8 mouse cellular contexts compared by ENCODE assay signal in genomic region chr15:101105496-101105994, GRCm38 (mm10). TPM values are rescaled to one million over a fixed set of nuclear protein-coding genes. Genes with fewer than 3 reads are reported as not detected.
DNase-seq lines count a peak whose midpoint lies in the region; ATAC-seq and TF ChIP-seq lines count a peak whose summit lies in the region.

No protein-coding gene starts in this region.

- peak overlapping the region; percentile 71 for H3K27ac ChIP-seq in liver, postnatal 0 days (ENCODE audit: low read depth)

- ATAC-seq in erythroblast, adult 5-6 weeks (replicated peaks; ENCODE audit: low FRiP score, poor library complexity, severe bottlenecking) = peak; percentile 64; the same call in 1 of the 2 replicates
- ATAC-seq in liver, postnatal 0 days = peak; percentile 90

- 18% methylated on average over 12 of the region's 12 CpGs for WGBS in liver, postnatal 0 days (ENCODE audit: insufficient replicate concordance)

- peak; percentile 68 for DNase-seq in brain, embryonic 14.5 days (ENCODE audit: low read depth)
- DNase-seq in heart, postnatal 14 days = peak; percentile 84 to 90
- DNase-seq in kidney, postnatal 4 days = peak; percentile 91 to 92
- DNase-seq in liver, postnatal 0 days = peak; percentile 84
- peak; percentile 76 for DNase-seq in ovary, adult 18-20 months (ENCODE audit: low spot score)
- peak; percentile 36 to 38 for DNase-seq in thymus, adult 18-20 months

- H3K27me3 ChIP-seq in E14TG2a.4 (ENCODE audit: insufficient read depth, low read length) = no peaks in the 10 kb centered on the region; the same call in 1 of the 2 replicates
- no peaks in the 10 kb centered on the region for H3K27me3 ChIP-seq in liver, postnatal 0 days (ENCODE audit: insufficient read depth, low read length)

- H3K4me3 ChIP-seq in E14TG2a.4 (replicated peaks; ENCODE audit: low read length) = no peak overlapping the region
- H3K4me3 ChIP-seq in liver, postnatal 0 days (ENCODE audit: low read depth, low read length) = peak overlapping the region; percentile 39

- peaks cover 46% of the 10 kb centered on the region for H3K4me1 ChIP-seq in E14TG2a.4 (replicated peaks; ENCODE audit: low read depth, low read length)
- H3K4me1 ChIP-seq in liver, postnatal 0 days (ENCODE audit: insufficient read depth) = peaks cover 5% of the 10 kb centered on the region; the same call in 1 of the 2 replicates

- TF ChIP-seq CTCF in E14TG2a.4 (conservative IDR thresholded peaks at IDR 0.05; ENCODE audit: low read length) = peak; percentile 80
- TF ChIP-seq CTCF in brain, embryonic 14.5 days (IDR thresholded peaks at IDR 0.05; ENCODE audit: borderline replicate concordance, extremely low read depth, insufficient read depth, insufficient read length) = peak; percentile 91
- peak; percentile 94 for TF ChIP-seq CTCF in liver, postnatal 0 days (IDR thresholded peaks at IDR 0.05; ENCODE audit: low read depth)

- TF ChIP-seq POLR2A in brain, embryonic 14.5 days (IDR thresholded peaks at IDR 0.05; ENCODE audit: borderline replicate concordance, extremely low read depth, insufficient read depth, insufficient read length, poor library complexity, severe bottlenecking) = no peak

- no peak for TF ChIP-seq EP300 in liver, postnatal 0 days (IDR thresholded peaks at IDR 0.05; ENCODE audit: low read depth)

- intact Hi-C loops in heart, postnatal 14 days (cut with DNase I) = loop anchor here (5.0 kb wide), 1 partner anchor 58 kb away; the partner anchor contains the start of gene Gm47841

- H3K36me3 ChIP-seq in E14TG2a.4 (ENCODE audit: insufficient read depth, low read length) = no peaks in the 10 kb centered on the region
- H3K36me3 ChIP-seq in liver, postnatal 0 days (replicated peaks; ENCODE audit: insufficient read depth, low read length) = no peaks in the 10 kb centered on the region

- H3K9me3 ChIP-seq in E14TG2a.4 (ENCODE audit: low read length) = peaks cover 26% of the 10 kb centered on the region
- no peaks in the 10 kb centered on the region for H3K9me3 ChIP-seq in liver, postnatal 0 days (ENCODE audit: low read length)

- H3K9ac ChIP-seq in liver, postnatal 0 days (replicated peaks) = no peak overlapping the region

- H3K4me2 ChIP-seq in liver, postnatal 0 days (ENCODE audit: low read depth, low read length) = peak overlapping the region; percentile 54

RNA-seq across cellular contexts. Expression of gene Ankrd33, which starts 10.0 kb away (rescaled TPM):
- not detected in 2 replicates for polyA plus RNA-seq in brain, embryonic 14.5 days (2012; rRNA removed)
- total RNA-seq in erythroblast, adult 5-6 weeks (2015; ENCODE audit: low replicate concordance) = not detected in 2 replicates
- total RNA-seq in erythroblast, adult 5-6 weeks (2017; ENCODE audit: low replicate concordance) = not detected in 2 replicates
- total RNA-seq in heart, postnatal 14 days (2021) = not detected
- not detected in 2 replicates for polyA plus RNA-seq in liver, postnatal 0 days (2015; fragmentation: Nextera tagmentation; extraction: Ambion mirVana)

RNA-seq across cellular contexts. Expression of gene Acvrl1, which starts 22.8 kb away (rescaled TPM):
- polyA plus RNA-seq in brain, embryonic 14.5 days (2012; rRNA removed) = 8.5 and 11.6 TPM in 2 replicates
- total RNA-seq in erythroblast, adult 5-6 weeks (2015; ENCODE audit: low replicate concordance) = 2.3 and 9.4 TPM in 2 replicates
- total RNA-seq in erythroblast, adult 5-6 weeks (2017; ENCODE audit: low replicate concordance) = 2.3 and 3.8 TPM in 2 replicates
- total RNA-seq in heart, postnatal 14 days (2021) = 10 to 100 TPM; 28.5 to 31.5 TPM
- 2.3 and 2.6 TPM in 2 replicates for polyA plus RNA-seq in liver, postnatal 0 days (2015; fragmentation: Nextera tagmentation; extraction: Ambion mirVana)

RNA-seq across cellular contexts. Expression of gene Fignl2, which starts 27.2 kb away (rescaled TPM):
- polyA plus RNA-seq in brain, embryonic 14.5 days (2012; rRNA removed) = 1.5 and 2.1 TPM in 2 replicates
- not detected in 2 replicates for total RNA-seq in erythroblast, adult 5-6 weeks (2015; ENCODE audit: low replicate concordance)
- total RNA-seq in erythroblast, adult 5-6 weeks (2017; ENCODE audit: low replicate concordance) = not detected in 2 replicates
- total RNA-seq in heart, postnatal 14 days (2021) = 1 to 10 TPM; 2.3 to 2.8 TPM
- polyA plus RNA-seq in liver, postnatal 0 days (2015; fragmentation: Nextera tagmentation; extraction: Ambion mirVana) = 0.18 and 0.26 TPM in 2 replicates

RNA-seq across cellular contexts. Expression of gene Gm47841, which starts 58.3 kb away (rescaled TPM):
- not detected in 2 replicates for polyA plus RNA-seq in brain, embryonic 14.5 days (2012; rRNA removed)
- not detected in 2 replicates for total RNA-seq in erythroblast, adult 5-6 weeks (2015; ENCODE audit: low replicate concordance)
- total RNA-seq in erythroblast, adult 5-6 weeks (2017; ENCODE audit: low replicate concordance) = not detected in 2 replicates
- not detected for total RNA-seq in heart, postnatal 14 days (2021)
- polyA plus RNA-seq in liver, postnatal 0 days (2015; fragmentation: Nextera tagmentation; extraction: Ambion mirVana) = not detected in 2 replicates

Comparison
In these comparisons a context has a peak if more than half of its experiments do, and no peak if none do; other contexts are left out.
1. DNase-seq: peak in every context shown above with its lines; median percentile 92 in kidney, postnatal 4 days; 87 in heart, postnatal 14 days; 84 in liver, postnatal 0 days; 76 in ovary, adult 18-20 months; 68 in brain, embryonic 14.5 days; 37 in thymus, adult 18-20 months.